Mouse (Mus musculus) CH12.LX (cell line): ENCODE data around the gene Aebp1. TPM values are rescaled to one million over a fixed set of nuclear protein-coding genes. Genes with fewer than 3 reads are reported as not detected.

Source experiments
- DNase-seq: peaks from one replicate; pipeline ENCODE4 v3.0.0-alpha.2; 2013; ENCODE audit errors: extremely low read depth
- H3K27ac ChIP-seq: 2 replicates; pipeline ENCODE4 v1.5.1; 2012; ENCODE audit warnings: low read depth, mild to moderate bottlenecking, control low read depth, moderate library complexity; ENCODE audit not compliant: insufficient read depth
- H3K27me3 ChIP-seq: replicated peaks from 2 replicates; pipeline ENCODE3; 2012; ENCODE audit warnings: inconsistent platforms
- H3K36me3 ChIP-seq, 2 experiments: replicated peaks in 1 of 2; 2 replicates each; pipeline versions ENCODE3 to v1.6.1; 2012; ENCODE audit warnings: inconsistent platforms in 1 of 2, low read length in 1 of 2, mild to moderate bottlenecking in 1 of 2, mixed read lengths in 1 of 2, moderate library complexity in 1 of 2; ENCODE audit not compliant: control insufficient read depth in 1 of 2, insufficient read depth in 1 of 2
- H3K4me1 ChIP-seq, 2 experiments: 2 replicates each; pipeline ENCODE4 v1.6.1; 2012; ENCODE audit warnings: inconsistent platforms in 1 of 2, moderate library complexity in 1 of 2; ENCODE audit not compliant: insufficient read depth in 2 of 2, control insufficient read depth in 1 of 2
- H3K4me2 ChIP-seq: 2 replicates; pipeline ENCODE4 v1.6.1; 2012; ENCODE audit warnings: low read depth, mild to moderate bottlenecking, control low read depth; ENCODE audit not compliant: poor library complexity, insufficient read depth, severe bottlenecking
- H3K4me3 ChIP-seq, 3 experiments: fragments of 150-350 bp in 1 of 3; sonication (generic) in 1 of 3; replicated peaks in 1 of 3; 2 replicates each; pipeline versions ENCODE3 to v1.5.1; 2011 to 2012; ENCODE audit warnings: low read depth in 2 of 3, low read length in 2 of 3, mild to moderate bottlenecking in 2 of 3, moderate library complexity in 2 of 3, control low read depth in 1 of 3, improper control_type of control experiment in 1 of 3, inconsistent platforms in 1 of 3, mixed read lengths in 1 of 3; ENCODE audit not compliant: poor library complexity in 1 of 3
- H3K79me2 ChIP-seq: replicated peaks from 2 replicates; pipeline ENCODE4 v1.6.1; 2012; ENCODE audit warnings: mild to moderate bottlenecking, moderate library complexity; ENCODE audit not compliant: control insufficient read depth, poor library complexity, insufficient read depth, severe bottlenecking; ENCODE audit errors: extremely low read depth
- H3K9ac ChIP-seq: 2 replicates; pipeline ENCODE4 v1.6.1; 2012; ENCODE audit warnings: low read depth, mild to moderate bottlenecking, control low read depth, moderate library complexity; ENCODE audit not compliant: insufficient read depth
- H3K9me3 ChIP-seq: replicated peaks from 2 replicates; pipeline ENCODE3; 2012; ENCODE audit warnings: low read length, inconsistent platforms, mixed read lengths
- EP300 ChIP-seq: IDR thresholded peaks from 2 replicates; pipeline ENCODE4 v1.6.1; 2011; ENCODE audit warnings: low read length, improper control_type of control experiment
- GABPA ChIP-seq: IDR thresholded peaks from 2 replicates; pipeline ENCODE4 v1.6.1; 2012; ENCODE audit warnings: low read depth, low read length, improper control_type of control experiment, inconsistent platforms; ENCODE audit not compliant: insufficient replicate concordance
- HCFC1 ChIP-seq: IDR thresholded peaks from 2 replicates; pipeline ENCODE4 v1.6.1; 2012; ENCODE audit warnings: low read depth, mild to moderate bottlenecking, inconsistent platforms, low read length, improper control_type of control experiment
- IRF4 ChIP-seq: IDR thresholded peaks from 2 replicates; pipeline ENCODE4 v1.6.1; 2014; ENCODE audit warnings: low read depth, mild to moderate bottlenecking, inconsistent platforms, low read length, improper control_type of control experiment
- KAT2A ChIP-seq: IDR thresholded peaks from 2 replicates; pipeline ENCODE4 v1.6.1; 2012; ENCODE audit warnings: low read length, improper control_type of control experiment, inconsistent platforms; ENCODE audit not compliant: insufficient replicate concordance
- MAFK ChIP-seq: IDR thresholded peaks from 2 replicates; pipeline ENCODE4 v1.6.1; 2011; ENCODE audit warnings: low read length, improper control_type of control experiment; ENCODE audit not compliant: insufficient replicate concordance
- MAZ ChIP-seq: IDR thresholded peaks from 2 replicates; pipeline ENCODE4 v1.6.1; 2012; ENCODE audit warnings: low read depth, mild to moderate bottlenecking, inconsistent platforms, low read length, improper control_type of control experiment, moderate library complexity
- MXI1 ChIP-seq: IDR thresholded peaks from 2 replicates; pipeline ENCODE4 v1.6.1; 2011; ENCODE audit warnings: mild to moderate bottlenecking, low read depth, low read length, improper control_type of control experiment
- PAX5 ChIP-seq: IDR thresholded peaks from 2 replicates; pipeline ENCODE4 v1.6.1; 2012; ENCODE audit warnings: low read length, inconsistent platforms, mixed read lengths
- POLR2AphosphoS2 ChIP-seq: IDR thresholded peaks from 2 replicates; pipeline ENCODE4 v1.6.1; 2011; ENCODE audit warnings: low read depth, low read length, improper control_type of control experiment
- SMC3 ChIP-seq: IDR thresholded peaks from 2 replicates; pipeline ENCODE4 v1.6.1; 2011; ENCODE audit warnings: low read depth, low read length, improper control_type of control experiment
- TBP ChIP-seq: conservative IDR thresholded peaks from 2 replicates; pipeline ENCODE4 v1.6.1; 2011; ENCODE audit warnings: low read depth, low read length, improper control_type of control experiment
- TCF12 ChIP-seq: IDR thresholded peaks from 2 replicates; pipeline ENCODE4 v1.6.1; 2014; ENCODE audit warnings: low read depth, mild to moderate bottlenecking, inconsistent platforms, low read length, improper control_type of control experiment
- USF1 ChIP-seq: IDR thresholded peaks from 2 replicates; pipeline ENCODE4 v1.6.1; 2014; ENCODE audit warnings: low read depth, mild to moderate bottlenecking, inconsistent platforms, low read length, improper control_type of control experiment
- ZKSCAN1 ChIP-seq: IDR thresholded peaks from 2 replicates; pipeline ENCODE4 v1.6.1; 2012; ENCODE audit warnings: low read depth, inconsistent platforms, low read length, improper control_type of control experiment, borderline replicate concordance
- ZMIZ1 ChIP-seq: IDR thresholded peaks from 2 replicates; pipeline ENCODE4 v1.6.1; 2012; ENCODE audit warnings: low read depth, mild to moderate bottlenecking, inconsistent platforms, low read length, improper control_type of control experiment
- ZNF384 ChIP-seq: IDR thresholded peaks from 2 replicates; pipeline ENCODE4 v1.6.1; 2012; ENCODE audit warnings: low read depth, low read length, improper control_type of control experiment, inconsistent platforms
- dilution Hi-C: fragments of 300-500 bp; cut with MboI; formaldehyde crosslinking; loops from 2 replicates; pipeline ENCODE4 v1.14.3; 2020; ENCODE audit warnings: low sequenced_read_pairs; ENCODE audit not compliant: extremely low pct_unique_long_range_greater_than_20kb, extremely low pct_ligation_motif_present
- in situ Hi-C: fragments of 300-500 bp; cut with MboI; formaldehyde crosslinking; loops from 3 replicates; pipeline ENCODE4 v1.14.3; 2019; ENCODE audit warnings: low sequenced_read_pairs, low pct_ligation_motif_present, low pct_unique_long_range_greater_than_20kb, mixed read lengths
- polyA plus RNA-seq: library from polyadenylated mRNA; unstranded; fragments of >175 nt; gene quantifications from 2 replicates; pipeline ENCODE4 v1.2.1, GENCODE M21; 2012; ENCODE audit warnings: low read depth; ENCODE audit not compliant: insufficient read length
- total RNA-seq, 2 experiments: library from RNA; depleted of rRNA; stranded (reverse); fragments of 300-350 nt in 1 of 2; fragments of >200 nt in 1 of 2; gene quantifications; 2 replicates each; pipeline ENCODE4 v1.2.3; 2012 to 2014

The Aebp1 gene
- total and polyA plus RNA-seq, 3 experiments = 0.34 to 1.4 TPM; not detected in 1

GRCm38 (mm10) chr11:5870069-5870468, 8.3 kb downstream of the Aebp1 start:
- no peak overlapping the region for H3K9ac ChIP-seq
- peak; percentile 50 for DNase-seq
- dilution Hi-C loops (no loop called here), in situ Hi-C loops (no loop called here)
- H3K27ac ChIP-seq = no peak overlapping the region
- no peak overlapping the region for H3K4me3 ChIP-seq
- H3K4me2 ChIP-seq = no peak overlapping the region
- no peaks in the 10 kb centered on the region for H3K9me3 ChIP-seq
- TF ChIP-seq MAFK (no peak), POLR2AphosphoS2 (no peak), TBP (no peak), MXI1 (no peak), EP300 (peak; percentile 34; the same call in 1 of the 2 replicates)
- H3K36me3 ChIP-seq = peaks cover 60 to 78% of the 10 kb centered on the region in 2 experiments
- H3K79me2 ChIP-seq = no peaks in the 10 kb centered on the region
- peaks cover 3 to 15% of the 10 kb centered on the region in 2 experiments; a peak in 2 of 4 replicates for H3K4me1 ChIP-seq
- H3K27me3 ChIP-seq = no peaks in the 10 kb centered on the region

- dilution Hi-C loops (no loop called here), in situ Hi-C loops (no loop called here)
- peaks cover 76 to 92% of the 10 kb centered on the region in 2 experiments for H3K36me3 ChIP-seq
These were observed 11.0 kb downstream of the Aebp1 start for GRCm38 (mm10) chr11:5872707-5873106.

GRCm38 (mm10) chr11:5873192-5873591, 11.4 kb downstream of the Aebp1 start:
- Histone ChIP-seq H3K4me1 (peaks cover 12 to 34% of the 10 kb centered on the region in 2 experiments), H3K4me2 (no peak overlapping the region), H3K79me2 (peaks cover 24% of the 10 kb centered on the region), H3K27me3 (no peaks in the 10 kb centered on the region), H3K4me3 (no peak overlapping the region), H3K9me3 (no peaks in the 10 kb centered on the region), H3K36me3 (peaks cover 76 to 87% of the 10 kb centered on the region in 2 experiments), H3K27ac (no peak overlapping the region), H3K9ac (no peak overlapping the region)
- dilution Hi-C loops = no loop called here
- TF ChIP-seq POLR2AphosphoS2 = no peak
- no peak for DNase-seq
- in situ Hi-C loops = no loop called here

More at GRCm38 (mm10) chr11:5872707-5873106, 11.0 kb downstream of the Aebp1 start:
- no peak overlapping the region for H3K4me3 ChIP-seq
- no peak overlapping the region for H3K4me2 ChIP-seq
- TF ChIP-seq USF1 (no peak), KAT2A (no peak), ZMIZ1 (no peak), TCF12 (no peak), MXI1 (no peak), PAX5 (no peak), ZKSCAN1 (no peak), SMC3 (no peak), IRF4 (no peak), GABPA (no peak), ZNF384 (no peak), MAZ (no peak), HCFC1 (no peak)
- H3K9ac ChIP-seq = no peak overlapping the region
- H3K79me2 ChIP-seq = peaks cover 22% of the 10 kb centered on the region
- no peak overlapping the region for H3K27ac ChIP-seq
- H3K9me3 ChIP-seq = no peaks in the 10 kb centered on the region
- no peaks in the 10 kb centered on the region for H3K27me3 ChIP-seq
- H3K4me1 ChIP-seq = peaks cover 12 to 34% of the 10 kb centered on the region in 2 experiments
- no peak for DNase-seq
